ENCODE assay signal across 20 mouse cellular contexts in genomic region chr1:115658343-115659064, GRCm38 (mm10). TPM values are rescaled to one million over a fixed set of nuclear protein-coding genes. Genes with fewer than 3 reads are reported as not detected.
DNase-seq lines count a peak whose midpoint lies in the region; ATAC-seq and TF ChIP-seq lines count a peak whose summit lies in the region.
"Had no signal": no experiment of that assay in that cellular context is flagged by ENCODE, and none has a peak within 500 bp of the region (broad histone marks: within the 10 kb centered on the region; RNA-seq: fewer than 3 reads in every experiment).

No protein-coding gene starts in this region.

- intact Hi-C loops in gastrocnemius, adult 2 months (cut with DNase I) = no loop called here

- WGBS in embryonic facial prominence, embryonic 14.5 days = 71% methylated on average over 5 of the region's 5 CpGs
- 87% methylated on average over 5 of the region's 5 CpGs for WGBS in embryonic facial prominence, embryonic 10.5 days
- 46% methylated on average over 5 of the region's 5 CpGs for WGBS in heart, postnatal 0 days
- WGBS in kidney, postnatal 0 days = 61% methylated on average over 5 of the region's 5 CpGs
- WGBS in kidney, embryonic 15.5 days = 79% methylated on average over 5 of the region's 5 CpGs
- 80% methylated on average over 5 of the region's 5 CpGs for WGBS in hindbrain, embryonic 15.5 days

- H3K4me1 ChIP-seq in embryonic facial prominence, embryonic 14.5 days (ENCODE audit: control insufficient read depth, insufficient read depth, low read length) = no peaks in the 10 kb centered on the region
- no peaks in the 10 kb centered on the region for H3K4me1 ChIP-seq in embryonic facial prominence, embryonic 10.5 days
- no peaks in the 10 kb centered on the region for H3K4me1 ChIP-seq in heart, postnatal 0 days (ENCODE audit: control insufficient read depth, insufficient read depth)
- no peaks in the 10 kb centered on the region for H3K4me1 ChIP-seq in kidney, postnatal 0 days (replicated peaks; ENCODE audit: insufficient read depth, low read length)
- no peaks in the 10 kb centered on the region for H3K4me1 ChIP-seq in kidney, embryonic 15.5 days
- H3K4me1 ChIP-seq in hindbrain, embryonic 15.5 days (replicated peaks) = no peaks in the 10 kb centered on the region
- H3K4me1 ChIP-seq: midbrain, embryonic 12.5 days had no signal

- no peak for TF ChIP-seq EP300 in heart, postnatal 0 days (IDR thresholded peaks at IDR 0.05; ENCODE audit: low read depth)

- H3K4me3 ChIP-seq in embryonic facial prominence, embryonic 14.5 days (ENCODE audit: low read depth, low read length) = no peak overlapping the region
- H3K4me3 ChIP-seq in embryonic facial prominence, embryonic 10.5 days = no peak overlapping the region
- H3K4me3 ChIP-seq in heart, postnatal 0 days (ENCODE audit: low read depth, low read length) = no peak overlapping the region
- H3K4me3 ChIP-seq in kidney, postnatal 0 days (replicated peaks; ENCODE audit: low read depth, low read length) = no peak overlapping the region
- no peak overlapping the region for H3K4me3 ChIP-seq in kidney, embryonic 15.5 days (replicated peaks)
- no peak overlapping the region for H3K4me3 ChIP-seq in hindbrain, embryonic 15.5 days
- no peak overlapping the region for H3K4me3 ChIP-seq in gastrocnemius, adult 2 months
- H3K4me3 ChIP-seq: midbrain, embryonic 12.5 days had no signal

- no peak overlapping the region for H3K27ac ChIP-seq in embryonic facial prominence, embryonic 14.5 days (replicated peaks; ENCODE audit: low read depth, low read length)
- H3K27ac ChIP-seq in embryonic facial prominence, embryonic 10.5 days (replicated peaks) = no peak overlapping the region
- no peak overlapping the region for H3K27ac ChIP-seq in heart, postnatal 0 days (ENCODE audit: low read depth)
- H3K27ac ChIP-seq in kidney, postnatal 0 days = no peak overlapping the region
- H3K27ac ChIP-seq in kidney, embryonic 15.5 days = no peak overlapping the region
- peak overlapping the region; percentile 51; the same call in 1 of the 2 replicates for H3K27ac ChIP-seq in hindbrain, embryonic 15.5 days (replicated peaks)
- H3K27ac ChIP-seq in gastrocnemius, adult 2 months = no peak overlapping the region
- H3K27ac ChIP-seq: liver, embryonic 14.5 days; midbrain, embryonic 12.5 days had no signal

- H3K4me2 ChIP-seq in embryonic facial prominence, embryonic 14.5 days (ENCODE audit: low read depth, low read length) = no peak overlapping the region
- no peak overlapping the region for H3K4me2 ChIP-seq in heart, postnatal 0 days (ENCODE audit: low read depth, low read length)
- H3K4me2 ChIP-seq in kidney, postnatal 0 days (ENCODE audit: low read length) = no peak overlapping the region
- no peak overlapping the region for H3K4me2 ChIP-seq in kidney, embryonic 15.5 days
- no peak overlapping the region for H3K4me2 ChIP-seq in hindbrain, embryonic 15.5 days
- H3K4me2 ChIP-seq: midbrain, embryonic 12.5 days had no signal

- no peak overlapping the region for H3K9ac ChIP-seq in embryonic facial prominence, embryonic 14.5 days (ENCODE audit: low read depth, low read length)
- H3K9ac ChIP-seq in heart, postnatal 0 days (replicated peaks; ENCODE audit: low read depth, low read length) = no peak overlapping the region
- H3K9ac ChIP-seq in kidney, postnatal 0 days (ENCODE audit: low read depth, low read length) = no peak overlapping the region
- H3K9ac ChIP-seq in kidney, embryonic 15.5 days = no peak overlapping the region
- no peak overlapping the region for H3K9ac ChIP-seq in hindbrain, embryonic 15.5 days
- H3K9ac ChIP-seq: liver, embryonic 14.5 days; midbrain, embryonic 12.5 days had no signal

- H3K27me3 ChIP-seq in embryonic facial prominence, embryonic 14.5 days (replicated peaks; ENCODE audit: control insufficient read depth, insufficient read depth, low read length) = no peaks in the 10 kb centered on the region
- no peaks in the 10 kb centered on the region for H3K27me3 ChIP-seq in embryonic facial prominence, embryonic 10.5 days (replicated peaks; ENCODE audit: low read depth, poor library complexity, severe bottlenecking)
- no peaks in the 10 kb centered on the region for H3K27me3 ChIP-seq in heart, postnatal 0 days (ENCODE audit: control insufficient read depth, insufficient read depth, low read length)
- no peaks in the 10 kb centered on the region for H3K27me3 ChIP-seq in kidney, postnatal 0 days (ENCODE audit: insufficient read depth, low read length)
- no peaks in the 10 kb centered on the region for H3K27me3 ChIP-seq in kidney, embryonic 15.5 days
- H3K27me3 ChIP-seq in hindbrain, embryonic 15.5 days = no peaks in the 10 kb centered on the region
- H3K27me3 ChIP-seq: midbrain, embryonic 12.5 days had no signal

- DNase-seq in embryonic facial prominence, embryonic 14.5 days (ENCODE audit: low spot score) = peak; percentile 34
- DNase-seq in embryonic facial prominence, embryonic 10.5 days (ENCODE audit: low spot score) = no peak
- peak; percentile 18 for DNase-seq in heart, postnatal 0 days (ENCODE audit: low spot score)
- no peak for DNase-seq in heart, postnatal 4 days
- peak; percentile 1 for DNase-seq in kidney, postnatal 0 days (ENCODE audit: low spot score)
- no peak for DNase-seq in gastrocnemius, adult 2 months
- DNase-seq: adrenal gland, postnatal 10 days; cerebellum, adult 11-12 months; gastrocnemius, postnatal 25 days; heart, postnatal 36 days; kidney, postnatal 4 days had no signal

- no peaks in the 10 kb centered on the region for H3K9me3 ChIP-seq in embryonic facial prominence, embryonic 14.5 days (ENCODE audit: control insufficient read depth, low read length)
- no peaks in the 10 kb centered on the region for H3K9me3 ChIP-seq in embryonic facial prominence, embryonic 10.5 days
- H3K9me3 ChIP-seq in heart, postnatal 0 days (replicated peaks; ENCODE audit: control insufficient read depth, low read length) = no peaks in the 10 kb centered on the region
- no peaks in the 10 kb centered on the region for H3K9me3 ChIP-seq in kidney, postnatal 0 days (replicated peaks; ENCODE audit: low read length)
- no peaks in the 10 kb centered on the region for H3K9me3 ChIP-seq in kidney, embryonic 15.5 days (replicated peaks)
- no peaks in the 10 kb centered on the region for H3K9me3 ChIP-seq in hindbrain, embryonic 15.5 days
- H3K9me3 ChIP-seq: midbrain, embryonic 12.5 days had no signal

- H3K36me3 ChIP-seq in embryonic facial prominence, embryonic 14.5 days (ENCODE audit: control insufficient read depth, insufficient read depth, low read length) = no peaks in the 10 kb centered on the region
- no peaks in the 10 kb centered on the region for H3K36me3 ChIP-seq in embryonic facial prominence, embryonic 10.5 days (replicated peaks)
- no peaks in the 10 kb centered on the region for H3K36me3 ChIP-seq in heart, postnatal 0 days (replicated peaks; ENCODE audit: control insufficient read depth, insufficient read depth, low read length)
- H3K36me3 ChIP-seq in kidney, postnatal 0 days (ENCODE audit: insufficient read depth, low read length) = no peaks in the 10 kb centered on the region
- H3K36me3 ChIP-seq in kidney, embryonic 15.5 days = no peaks in the 10 kb centered on the region
- H3K36me3 ChIP-seq in hindbrain, embryonic 15.5 days = no peaks in the 10 kb centered on the region
- H3K36me3 ChIP-seq: G1E; midbrain, embryonic 12.5 days had no signal

- no peak for TF ChIP-seq CTCF in heart, postnatal 0 days (IDR thresholded peaks at IDR 0.05; ENCODE audit: low read depth)
- no peak for TF ChIP-seq CTCF in kidney, postnatal 0 days (IDR thresholded peaks at IDR 0.05; ENCODE audit: low read depth)
- no peak for TF ChIP-seq CTCF in gastrocnemius, adult 2 months (IDR thresholded peaks at IDR 0.05)

- no peak; the same call in 1 of the 2 replicates for ATAC-seq in embryonic facial prominence, embryonic 14.5 days (ENCODE audit: low read depth)
- ATAC-seq in heart, postnatal 0 days (ENCODE audit: insufficient read depth, low read depth) = peak; percentile 17; the same call in 1 of the 2 replicates
- no peak for ATAC-seq in kidney, postnatal 0 days (replicated peaks; ENCODE audit: low FRiP score, low read depth)
- ATAC-seq in kidney, embryonic 15.5 days (replicated peaks; ENCODE audit: low FRiP score) = no peak
- peak; percentile 51; the same call in 1 of the 2 replicates for ATAC-seq in hindbrain, embryonic 15.5 days (ENCODE audit: low FRiP score, low read depth)
- ATAC-seq: activated CD4-positive, CD25-positive, alpha-beta regulatory T cell, adult 4 months; intestine, embryonic 16.5 days; lung, postnatal 0 days had no signal

RNA-seq across cellular contexts. Expression of gene Cntnap5a, which starts 26.1 kb away (rescaled TPM):
- 0.04 TPM in 2 replicates for polyA plus RNA-seq in embryonic facial prominence, embryonic 14.5 days (2014; fragmentation: Nextera tagmentation; extraction: Ambion mirVana)
- 0.05 TPM in 1 of 2 replicates, not detected in the other for polyA plus RNA-seq in embryonic facial prominence, embryonic 10.5 days (2016; fragmentation: Nextera tagmentation; extraction: Ambion mirVana)
- not detected in 2 replicates for total RNA-seq in heart, postnatal 0 days (2014; rRNA removed; ENCODE audit: low replicate concordance)
- not detected in 2 replicates for polyA plus RNA-seq in heart, postnatal 0 days (2015; fragmentation: Nextera tagmentation; extraction: Ambion mirVana)
- under 1 TPM in 1 of 2 experiments, not detected in 1; 0.02 TPM for total RNA-seq in heart, postnatal 4 days (2021)
- not detected in 2 replicates for polyA plus RNA-seq in kidney, postnatal 0 days (2015; fragmentation: Nextera tagmentation; extraction: Ambion mirVana)
- polyA plus RNA-seq in kidney, embryonic 15.5 days (2015; fragmentation: Nextera tagmentation; extraction: Ambion mirVana) = 0.04 TPM in 1 of 2 replicates, not detected in the other
- polyA plus RNA-seq in hindbrain, embryonic 15.5 days (2015; fragmentation: Nextera tagmentation; extraction: Ambion mirVana) = 3.2 and 3.4 TPM in 2 replicates
- total RNA-seq in gastrocnemius, adult 2 months (2021) = not detected
- total RNA-seq: gastrocnemius, postnatal 25 days; heart, postnatal 36 days had no signal
- polyA plus RNA-seq: G1E; limb, embryonic 11.5 days; liver, embryonic 14.5 days; lung, postnatal 0 days had no signal

Comparison
In these comparisons a context has a peak if more than half of its experiments do, and no peak if none do; other contexts are left out.
1. DNase-seq: peak in embryonic facial prominence, embryonic 14.5 days (single experiment), heart, postnatal 0 days (single experiment) and kidney, postnatal 0 days (single experiment); none in embryonic facial prominence, embryonic 10.5 days (single experiment), heart, postnatal 4 days (single experiment) and gastrocnemius, adult 2 months (single experiment).
2. ATAC-seq: peak in heart, postnatal 0 days (single experiment) and hindbrain, embryonic 15.5 days (single experiment); none in embryonic facial prominence, embryonic 14.5 days (single experiment), kidney, postnatal 0 days (single experiment) and kidney, embryonic 15.5 days (single experiment).